Mouse (Mus musculus): ENCODE data around the gene Gm8857.
"Not testable (repeated sequence)": the region's sequence is repeated elsewhere in the genome, so short reads cannot be mapped to it uniquely, and the experiment has no call there.

DNA sequence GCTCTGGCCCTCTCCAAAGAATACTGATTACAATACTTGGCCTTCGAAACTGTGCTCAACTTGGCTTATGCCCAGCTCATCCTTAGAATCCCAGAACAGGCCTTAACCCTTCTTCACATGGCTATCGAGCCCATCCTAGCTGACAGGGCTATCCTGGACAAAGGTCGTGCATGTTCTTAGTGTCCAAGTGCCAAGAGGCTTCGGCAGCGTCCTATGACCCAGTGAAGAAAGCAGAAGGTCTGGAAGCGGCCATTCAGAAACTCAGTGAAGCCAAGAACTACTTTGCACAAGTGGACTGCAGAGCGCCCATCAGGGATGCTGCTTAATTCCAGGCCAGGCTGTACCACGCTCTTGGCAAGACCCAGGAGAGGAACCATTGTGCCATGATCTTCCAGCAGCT is 10.4 kb downstream of the Gm8857 start:
- TF ChIP-seq POLR2A (IDR thresholded peaks at IDR 0.05; ENCODE audit: extremely low read depth, insufficient read depth, low read length); CTCF (IDR thresholded peaks at IDR 0.05; ENCODE audit: low read depth, low read length): not testable (repeated sequence)
